Mouse (Mus musculus): ENCODE results near the gene Apex2. TPM values are rescaled to one million over a fixed set of nuclear protein-coding genes. Genes with fewer than 3 reads are reported as not detected.

The Apex2 gene
- 22.4 and 27.1 TPM in 2 replicates for polyA plus RNA-seq (2015; fragmentation: Nextera tagmentation; extraction: Ambion mirVana)

- Histone ChIP-seq H3K27ac (no peak within 1 kb of the TSS), H3K4me3 (peak within 1 kb of the TSS; percentile 56), H3K4me1 (no peaks in the 10 kb centered on the region), H3K27me3 (peaks cover 28% of the 10 kb centered on the region), H3K9ac (no peak within 1 kb of the TSS), H3K36me3 (peaks cover 12% of the 10 kb centered on the region), H3K4me2 (peak within 1 kb of the TSS; percentile 64), H3K9me3 (no peaks in the 10 kb centered on the region)
- no peak for ATAC-seq (ENCODE audit: insufficient number of reproducible peaks, insufficient read depth, low FRiP score, low TSS enrichment, low read depth)
- WGBS: 74% methylated on average over 5 of the region's 5 CpGs
These were observed at the start of gene Apex2 for GRCm38 (mm10) chrX:150589696-150590095. Apex2 (minus strand) TSS chrX:150589868.

DNA sequence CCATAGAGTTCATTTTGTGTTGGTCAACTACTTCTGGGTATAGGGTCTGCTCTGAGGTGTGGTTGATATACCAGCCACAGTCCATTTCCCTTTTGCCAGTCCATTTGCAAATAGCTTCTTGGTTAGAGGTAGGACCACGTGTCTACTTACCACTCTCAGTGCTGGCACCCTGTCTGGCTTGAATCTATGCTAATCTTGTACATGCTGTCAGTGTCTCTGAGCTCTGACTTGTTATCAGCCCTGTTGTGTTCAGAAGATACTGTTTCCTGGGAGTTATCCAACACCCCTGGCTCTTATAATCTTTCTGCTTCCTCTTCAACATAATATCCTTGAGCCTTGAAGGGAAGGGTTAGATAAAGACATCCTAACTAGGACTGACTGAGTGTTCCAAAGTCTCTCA is 46.8 kb upstream of the Apex2 start:
- WGBS: 65% methylated on average over 1 of the region's 1 CpGs

DNA sequence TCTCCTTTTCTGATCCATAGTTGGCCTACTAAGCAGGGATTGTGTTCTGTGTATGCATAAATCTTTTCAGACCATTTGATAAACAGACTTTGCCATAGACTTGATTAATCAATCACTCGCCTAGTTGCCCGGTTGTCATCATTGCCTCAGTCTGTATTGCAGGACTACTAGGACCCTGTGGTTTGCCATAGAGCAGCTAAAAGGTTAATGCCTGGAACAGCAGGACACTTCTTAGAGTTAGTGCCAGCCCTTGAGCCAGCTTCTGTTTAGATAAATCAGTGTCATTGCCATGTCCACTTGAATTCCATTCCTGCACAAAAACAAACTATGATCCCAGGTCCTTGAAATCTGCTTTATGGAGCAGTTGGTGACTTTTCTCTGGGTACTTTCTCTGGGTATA is 9.2 kb upstream of the Apex2 start:
- no peaks in the 10 kb centered on the region for H3K36me3 ChIP-seq
- no peak overlapping the region for H3K27ac ChIP-seq
- H3K27me3 ChIP-seq: peaks cover 6% of the 10 kb centered on the region; the same call in 1 of the 2 replicates
- H3K4me3 ChIP-seq: no peak overlapping the region
- H3K9me3 ChIP-seq: no peaks in the 10 kb centered on the region
- no peak overlapping the region for H3K4me2 ChIP-seq
- ATAC-seq (ENCODE audit: insufficient number of reproducible peaks, insufficient read depth, low FRiP score, low TSS enrichment, low read depth): no peak
- no peak overlapping the region for H3K9ac ChIP-seq
- 88% methylated on average over 2 of the region's 2 CpGs for WGBS
- H3K4me1 ChIP-seq: no peaks in the 10 kb centered on the region

More for the DNA sequence above, 46.8 kb upstream of the Apex2 start:
- no peak for ATAC-seq (ENCODE audit: insufficient number of reproducible peaks, insufficient read depth, low FRiP score, low TSS enrichment, low read depth)
- no peaks in the 10 kb centered on the region for H3K9me3 ChIP-seq
- no peaks in the 10 kb centered on the region for H3K4me1 ChIP-seq
- no peak overlapping the region for H3K4me2 ChIP-seq
- H3K27ac ChIP-seq: no peak overlapping the region
- H3K9ac ChIP-seq: no peak overlapping the region
- no peak overlapping the region for H3K4me3 ChIP-seq
- H3K36me3 ChIP-seq: no peaks in the 10 kb centered on the region
- H3K27me3 ChIP-seq: no peaks in the 10 kb centered on the region; the same call in 1 of the 2 replicates

DNA sequence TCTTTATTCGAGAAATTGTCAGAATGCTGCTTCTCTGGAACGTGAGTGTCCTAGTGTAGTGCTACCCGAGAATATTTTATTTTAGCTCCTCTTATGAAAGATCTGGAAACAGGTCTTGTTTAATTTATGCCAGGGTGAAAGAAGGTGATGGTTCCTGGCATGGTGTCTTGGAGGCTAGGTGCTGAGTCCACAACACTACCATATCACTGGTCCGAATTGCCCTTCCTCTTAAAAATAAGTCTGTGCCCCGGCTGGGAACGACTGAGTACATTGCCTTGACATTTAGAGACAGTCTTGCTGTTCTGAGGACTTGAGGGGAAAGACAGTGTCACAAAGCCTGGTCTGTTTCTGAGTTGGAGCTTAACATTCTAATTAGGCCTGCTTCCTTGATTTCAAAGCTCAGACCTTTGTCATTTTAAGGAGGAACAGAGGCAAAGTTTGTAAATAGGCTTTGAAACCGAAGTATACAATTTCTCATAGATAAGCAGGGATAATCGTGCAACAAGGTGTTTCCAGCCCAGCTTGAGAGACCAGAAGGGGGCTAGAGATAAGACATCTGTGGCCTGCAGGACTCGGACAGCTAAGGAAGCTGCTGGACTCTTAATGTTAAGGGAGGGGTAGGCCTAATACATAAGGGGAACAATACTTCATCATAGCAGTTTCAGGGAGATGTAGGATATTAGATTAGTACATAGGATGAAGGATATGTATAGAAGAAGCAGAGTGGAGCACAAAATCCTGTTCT is 5.5 kb upstream of the Apex2 start:
- no peak for ATAC-seq (ENCODE audit: insufficient number of reproducible peaks, insufficient read depth, low FRiP score, low TSS enrichment, low read depth)

DNA sequence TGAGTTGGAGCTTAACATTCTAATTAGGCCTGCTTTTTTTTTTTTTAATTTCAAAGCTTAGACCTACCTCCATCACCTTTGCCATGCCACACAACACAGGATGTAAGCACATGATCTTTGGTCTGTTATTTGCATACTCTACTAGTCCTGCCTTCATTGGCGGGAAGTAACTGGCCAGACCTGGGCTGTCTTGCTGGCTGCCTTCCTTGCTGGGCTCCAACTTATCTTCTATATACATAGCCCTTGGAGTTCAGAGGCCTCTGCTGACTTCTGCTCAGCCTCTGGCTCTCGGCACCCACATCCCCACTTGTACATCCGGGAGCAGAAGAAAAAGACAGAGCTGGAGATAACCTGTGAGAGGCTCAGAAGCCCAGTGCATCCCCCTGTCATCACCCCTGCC is 4.5 kb upstream of the Apex2 start:
- no peak overlapping the region for H3K27ac ChIP-seq
- WGBS: 86% methylated on average over 3 of the region's 3 CpGs
- no peak for ATAC-seq (ENCODE audit: insufficient number of reproducible peaks, insufficient read depth, low FRiP score, low TSS enrichment, low read depth)

More for the DNA sequence above, 5.5 kb upstream of the Apex2 start:
- H3K36me3 ChIP-seq: no peaks in the 10 kb centered on the region
- H3K9ac ChIP-seq: no peak overlapping the region
- 75% methylated on average over 9 of the region's 9 CpGs for WGBS
- H3K4me3 ChIP-seq: no peak overlapping the region
- no peaks in the 10 kb centered on the region for H3K4me1 ChIP-seq
- H3K27me3 ChIP-seq: peaks cover 14% of the 10 kb centered on the region
- no peak overlapping the region for H3K4me2 ChIP-seq
- H3K9me3 ChIP-seq: no peaks in the 10 kb centered on the region
- H3K27ac ChIP-seq: no peak overlapping the region

DNA sequence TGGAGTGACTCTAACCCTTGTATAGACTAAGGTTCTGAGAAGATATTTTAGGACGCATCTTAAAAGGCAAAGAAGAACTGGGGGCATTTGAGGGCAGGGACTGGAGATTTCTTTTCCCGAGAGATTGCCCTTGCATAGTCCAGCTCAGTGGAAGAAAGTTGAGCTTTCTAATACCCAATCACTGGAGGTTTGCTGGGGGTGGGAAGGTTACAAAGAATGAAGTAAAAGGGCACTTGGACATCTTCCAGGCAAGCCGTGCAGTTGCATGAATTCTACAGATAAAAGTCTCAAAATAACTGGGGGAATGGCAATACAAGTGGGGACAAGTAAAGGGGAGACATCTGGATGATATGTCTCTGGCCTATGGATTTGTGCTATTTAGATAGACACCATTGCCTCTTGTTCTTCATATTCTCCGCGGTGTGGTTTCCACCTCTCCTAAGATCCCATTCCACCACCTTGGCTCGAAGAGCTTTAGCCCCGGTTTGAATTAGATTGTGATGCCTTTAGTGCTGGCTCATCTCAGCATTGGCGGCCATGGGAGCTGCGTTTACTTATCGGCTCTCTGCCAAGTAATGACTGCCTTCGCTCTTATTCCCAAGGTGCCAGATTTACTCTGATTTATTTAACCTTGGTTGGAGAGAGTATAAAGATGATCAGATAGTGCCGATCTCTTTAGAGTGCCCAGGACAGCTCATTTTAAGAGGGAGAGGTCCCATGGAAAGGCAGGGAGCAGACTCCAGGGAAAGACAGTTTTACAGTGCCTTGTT is 3.8 kb upstream of the Apex2 start:
- H3K9ac ChIP-seq: no peak overlapping the region
- no peaks in the 10 kb centered on the region for H3K4me1 ChIP-seq
- 87% methylated on average over 12 of the region's 12 CpGs for WGBS

More for the DNA sequence above, 4.5 kb upstream of the Apex2 start:
- H3K9ac ChIP-seq: no peak overlapping the region
- no peaks in the 10 kb centered on the region for H3K4me1 ChIP-seq
- no peaks in the 10 kb centered on the region for H3K9me3 ChIP-seq
- H3K4me3 ChIP-seq: no peak overlapping the region
- H3K27me3 ChIP-seq: peaks cover 20% of the 10 kb centered on the region
- H3K36me3 ChIP-seq: no peaks in the 10 kb centered on the region
- H3K4me2 ChIP-seq: no peak overlapping the region

GRCm38 (mm10) chrX:150588023-150588764 is 1.5 kb downstream of the Apex2 start, which contains the start of gene Pfkfb1:
Pfkfb1 (plus strand) TSS chrX:150588229.
- Histone ChIP-seq H3K9me3 (no peaks in the 10 kb centered on the region), H3K4me3 (peak within 1 kb of the TSS; percentile 56), H3K4me2 (peak within 1 kb of the TSS; percentile 64), H3K27me3 (peaks cover 25% of the 10 kb centered on the region), H3K36me3 (peaks cover 17% of the 10 kb centered on the region), H3K27ac (peak within 1 kb of the TSS; percentile 78), H3K9ac (peak within 1 kb of the TSS; percentile 80), H3K4me1 (no peaks in the 10 kb centered on the region)
- ATAC-seq (ENCODE audit: insufficient number of reproducible peaks, insufficient read depth, low FRiP score, low TSS enrichment, low read depth): peak; percentile 88
- WGBS: 25% methylated on average over 35 of the region's 35 CpGs

More for the DNA sequence above, 3.8 kb upstream of the Apex2 start:
- no peaks in the 10 kb centered on the region for H3K36me3 ChIP-seq
- H3K4me2 ChIP-seq: no peak overlapping the region
- H3K27me3 ChIP-seq: peaks cover 18% of the 10 kb centered on the region
- no peaks in the 10 kb centered on the region for H3K9me3 ChIP-seq
- no peak overlapping the region for H3K27ac ChIP-seq
- ATAC-seq (ENCODE audit: insufficient number of reproducible peaks, insufficient read depth, low FRiP score, low TSS enrichment, low read depth): no peak
- no peak overlapping the region for H3K4me3 ChIP-seq

DNA sequence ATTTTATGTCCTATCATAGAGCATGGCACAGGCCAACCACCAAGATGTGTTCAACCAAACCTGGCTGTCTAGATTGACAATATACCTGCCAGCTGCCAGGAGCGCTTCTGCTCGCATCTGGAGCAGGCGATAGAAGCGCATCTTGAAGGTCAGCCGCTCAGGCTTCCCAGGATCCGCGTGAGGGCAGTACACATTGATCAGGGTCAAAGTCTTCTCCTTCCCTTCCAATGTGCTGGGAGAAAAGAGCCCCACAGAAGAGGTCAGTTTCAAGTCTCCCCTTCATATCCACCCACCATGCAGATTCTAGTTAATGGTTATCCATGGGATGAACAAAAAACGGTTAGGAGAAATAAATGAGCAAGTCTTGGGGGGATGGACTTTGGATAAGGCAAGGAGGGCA is 4.6 kb downstream of the Apex2 start:
- WGBS: 95% methylated on average over 8 of the region's 8 CpGs
- Histone ChIP-seq H3K27me3 (peaks cover 17% of the 10 kb centered on the region; the same call in 1 of the 2 replicates), H3K4me3 (no peak overlapping the region), H3K9me3 (no peaks in the 10 kb centered on the region), H3K27ac (no peak overlapping the region), H3K4me2 (no peak overlapping the region), H3K36me3 (peaks cover 31% of the 10 kb centered on the region), H3K9ac (no peak overlapping the region), H3K4me1 (no peaks in the 10 kb centered on the region)
- no peak for ATAC-seq (ENCODE audit: insufficient number of reproducible peaks, insufficient read depth, low FRiP score, low TSS enrichment, low read depth)

DNA sequence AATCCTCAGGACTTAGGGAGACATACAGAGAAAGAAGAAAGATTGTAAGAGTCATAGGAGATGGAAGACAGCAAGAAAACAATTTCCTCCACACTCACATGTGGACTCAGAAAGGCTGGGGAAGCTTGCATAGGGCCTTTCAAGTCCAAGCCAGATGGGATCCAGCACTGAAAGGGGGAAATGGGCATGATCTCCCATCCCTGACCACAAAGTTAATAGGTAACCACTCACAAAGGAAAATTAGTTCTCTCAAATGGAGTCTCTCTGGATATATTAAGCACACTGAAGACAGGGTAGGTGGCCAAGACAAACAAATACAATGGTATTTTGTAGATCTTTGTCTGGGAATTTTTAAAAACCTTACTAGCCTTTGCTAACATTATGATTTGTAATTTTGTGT is 7.7 kb downstream of the Apex2 start:
- no peak for ATAC-seq (ENCODE audit: insufficient number of reproducible peaks, insufficient read depth, low FRiP score, low TSS enrichment, low read depth)
- Histone ChIP-seq H3K4me1 (no peaks in the 10 kb centered on the region), H3K9me3 (no peaks in the 10 kb centered on the region), H3K9ac (no peak overlapping the region), H3K4me3 (no peak overlapping the region), H3K4me2 (no peak overlapping the region), H3K36me3 (peaks cover 31% of the 10 kb centered on the region), H3K27me3 (peaks cover 3% of the 10 kb centered on the region; the same call in 1 of the 2 replicates), H3K27ac (no peak overlapping the region)

- ATAC-seq (ENCODE audit: insufficient number of reproducible peaks, insufficient read depth, low FRiP score, low TSS enrichment, low read depth): no peak
- no peak overlapping the region for H3K27ac ChIP-seq
- 0 out of 2 replicates have a peak, but pooled peaks cover 2% of the 10 kb centered on the region for H3K36me3 ChIP-seq
- H3K9me3 ChIP-seq: no peaks in the 10 kb centered on the region
- peaks cover 27% of the 10 kb centered on the region for H3K27me3 ChIP-seq
- 84% methylated on average over 12 of the region's 12 CpGs for WGBS
- no peaks in the 10 kb centered on the region for H3K4me1 ChIP-seq
- no peak overlapping the region for H3K9ac ChIP-seq
- H3K4me3 ChIP-seq: no peak overlapping the region
- no peak overlapping the region for H3K4me2 ChIP-seq
These were observed 24.9 kb downstream of the Apex2 start for GRCm38 (mm10) chrX:150564644-150565357.

DNA sequence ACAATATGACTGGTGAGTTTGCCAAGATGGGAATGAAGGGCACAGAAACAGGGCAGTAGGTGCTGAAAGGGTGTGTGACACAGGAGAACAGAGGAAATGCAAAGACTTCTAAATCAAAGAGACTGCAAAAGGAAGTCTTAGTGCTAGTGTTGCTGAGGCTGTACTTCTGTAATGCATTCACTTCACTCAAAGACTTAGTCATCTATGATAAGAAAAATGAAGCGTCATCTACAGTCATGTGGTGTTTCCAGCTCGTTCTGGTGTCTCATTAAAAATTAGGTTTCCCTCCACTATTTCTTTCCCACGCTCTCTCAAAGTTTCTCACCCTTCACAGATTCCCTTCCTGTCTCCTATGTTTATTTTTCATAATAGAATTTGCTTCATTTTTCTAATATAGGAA is 35.6 kb downstream of the Apex2 start:
- no peak for ATAC-seq (ENCODE audit: insufficient number of reproducible peaks, insufficient read depth, low FRiP score, low TSS enrichment, low read depth)
- Histone ChIP-seq H3K27me3 (peaks cover 14% of the 10 kb centered on the region), H3K27ac (no peak overlapping the region), H3K9me3 (no peaks in the 10 kb centered on the region), H3K4me3 (no peak overlapping the region), H3K4me2 (no peak overlapping the region), H3K9ac (no peak overlapping the region), H3K36me3 (0 out of 2 replicates have a peak, but pooled peaks cover 3% of the 10 kb centered on the region), H3K4me1 (no peaks in the 10 kb centered on the region)
- 77% methylated on average over 3 of the region's 3 CpGs for WGBS

Data from embryonic facial prominence, embryonic 13.5 days (tissue).